Mouse (Mus musculus) liver, postnatal 0 days (tissue): Measurements from ENCODE around the gene Camk2n1. TPM values are rescaled to one million over a fixed set of nuclear protein-coding genes. Genes with fewer than 3 reads are reported as not detected.

Experiments
- ATAC-seq: fragments of 200-750 bp; cut with Nextera tagmentation; 2 replicates; pipeline ENCODE4 v1.8.0; 2017; ENCODE audit warnings: mild to moderate bottlenecking, moderate library complexity
- DNase-seq: peaks from one replicate; pipeline ENCODE4 v3.0.0-alpha.2; 2016
- H3K27ac ChIP-seq: fragments of 300-500 bp; sonication (generic); 2 replicates; pipeline ENCODE4 v1.5.1; 2014; ENCODE audit warnings: antibody characterized with exemption, moderate library complexity, mild to moderate bottlenecking, low read depth
- H3K27me3 ChIP-seq: fragments of 300-500 bp; sonication (generic); 2 replicates; pipeline ENCODE4 v1.6.1; 2014; ENCODE audit warnings: low read length, control low read depth, mixed read lengths; ENCODE audit not compliant: insufficient read depth
- H3K36me3 ChIP-seq: fragments of 300-500 bp; sonication (generic); replicated peaks from 2 replicates; pipeline ENCODE4 v1.6.1; 2014; ENCODE audit warnings: mild to moderate bottlenecking, control low read depth, low read length, moderate library complexity, mixed read lengths; ENCODE audit not compliant: insufficient read depth
- H3K4me1 ChIP-seq: fragments of 300-500 bp; sonication (generic); 2 replicates; pipeline ENCODE4 v1.6.1; 2014; ENCODE audit warnings: antibody characterized with exemption, mild to moderate bottlenecking, control low read depth; ENCODE audit not compliant: insufficient read depth
- H3K4me2 ChIP-seq: fragments of 300-500 bp; sonication (generic); 2 replicates; pipeline ENCODE4 v1.6.1; 2014; ENCODE audit warnings: low read depth, mild to moderate bottlenecking, low read length, moderate library complexity, mixed read lengths
- H3K4me3 ChIP-seq: fragments of 300-500 bp; sonication (generic); 2 replicates; pipeline ENCODE4 v1.5.1; 2014; ENCODE audit warnings: low read depth, low read length
- H3K9ac ChIP-seq: fragments of 300-500 bp; sonication (generic); replicated peaks from 2 replicates; pipeline ENCODE4 v1.6.1; 2014; ENCODE audit warnings: mild to moderate bottlenecking, moderate library complexity
- H3K9me3 ChIP-seq: fragments of 300-500 bp; sonication (generic); 2 replicates; pipeline ENCODE4 v1.6.1; 2016; ENCODE audit warnings: mild to moderate bottlenecking, control low read depth, low read length, mixed read lengths
- CTCF ChIP-seq: sonication (generic); IDR thresholded peaks from 2 replicates; pipeline ENCODE4 v1.5.1; 2016; ENCODE audit warnings: antibody characterized with exemption, low read depth
- EP300 ChIP-seq: IDR thresholded peaks from 2 replicates; pipeline ENCODE4 v1.6.1; 2016; ENCODE audit warnings: antibody characterized with exemption, low read depth, mild to moderate bottlenecking
- WGBS: fragments of 180-500 bp; shearing (Covaris S2); extraction: QIAGEN DNeasy Blood & Tissue Kit; methylation state at CpG from one replicate; pipeline ENCODE4 v1.1.7; 2014; ENCODE audit not compliant: insufficient replicate concordance; 5-methylcytosine and 5-hydroxymethylcytosine counted together
- polyA plus RNA-seq: library from polyadenylated mRNA; unstranded; fragments of >200 nt; fragmentation: Nextera tagmentation; extraction: Ambion mirVana; gene quantifications from 2 replicates; pipeline ENCODE4 v1.2.1, GENCODE M21; 2015

The Camk2n1 gene
- polyA plus RNA-seq, 1 experiment from 2014 or later: 5.5 TPM

- Histone ChIP-seq H3K4me1 (peaks cover 28% of the 10 kb centered on the region), H3K36me3 (no peaks in the 10 kb centered on the region), H3K27me3 (peaks cover 9% of the 10 kb centered on the region), H3K4me3 (peak overlapping the region; percentile 23), H3K27ac (peak overlapping the region; percentile 85), H3K4me2 (peak overlapping the region; percentile 65), H3K9me3 (no peaks in the 10 kb centered on the region), H3K9ac (no peak overlapping the region)
- DNase-seq (no peak), ATAC-seq (peak; percentile 56)
- TF ChIP-seq EP300: no peak
- peak; percentile 43; the same call in 1 of the 2 replicates for TF ChIP-seq CTCF
- WGBS: 3% methylated on average over 11 of the region's 11 CpGs
These were observed 9.1 kb downstream of the Camk2n1 start for GRCm38 (mm10) chr4:138462971-138463831.

DNA sequence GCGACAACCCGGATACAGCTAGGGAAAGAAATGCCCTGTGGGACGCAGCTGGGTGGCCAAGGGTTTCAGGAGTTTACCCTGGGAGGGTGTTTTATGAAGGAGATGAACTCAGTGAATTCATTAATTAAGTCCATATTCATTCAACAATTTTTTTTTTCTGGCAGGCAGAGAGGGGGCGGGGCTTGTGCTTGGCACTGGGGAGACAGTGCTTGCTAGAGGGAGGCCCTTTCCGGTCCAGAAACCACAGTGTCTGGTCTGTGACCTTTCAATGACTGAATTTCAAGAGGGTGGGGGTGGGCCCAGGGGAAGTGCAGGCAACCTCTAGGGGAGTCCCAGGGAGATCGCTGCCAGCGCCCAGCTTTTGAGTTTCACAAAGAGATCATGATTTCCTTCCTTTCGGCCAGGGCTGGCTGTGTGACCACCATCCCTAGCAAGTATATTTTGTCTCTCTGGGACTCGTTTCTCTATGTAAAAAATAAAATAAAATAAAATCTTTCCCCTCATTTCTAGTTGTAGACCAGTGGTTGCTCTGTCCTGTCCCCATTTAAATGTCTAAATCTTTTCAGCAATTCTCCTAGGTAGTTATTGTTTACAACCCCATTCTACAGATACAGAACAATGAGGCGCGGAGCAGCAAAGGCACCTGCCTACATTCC lies 9.8 kb downstream of the Camk2n1 start:
- no peaks in the 10 kb centered on the region for H3K9me3 ChIP-seq
- TF ChIP-seq EP300 (peak; percentile 20; the same call in 1 of the 2 replicates), CTCF (no peak)
- H3K9ac ChIP-seq: no peak overlapping the region
- H3K27me3 ChIP-seq: peaks cover 9% of the 10 kb centered on the region
- peaks cover 28% of the 10 kb centered on the region for H3K4me1 ChIP-seq
- H3K4me3 ChIP-seq: peak overlapping the region; percentile 23
- WGBS: 4% methylated on average over 11 of the region's 11 CpGs
- peak overlapping the region; percentile 85 for H3K27ac ChIP-seq
- ATAC-seq: peak; percentile 65
- peak; percentile 80 for DNase-seq
- H3K36me3 ChIP-seq: no peaks in the 10 kb centered on the region
- peak overlapping the region; percentile 65 for H3K4me2 ChIP-seq

- no peak overlapping the region for H3K9ac ChIP-seq
- H3K4me1 ChIP-seq: peaks cover 28% of the 10 kb centered on the region
- H3K9me3 ChIP-seq: no peaks in the 10 kb centered on the region
- peak overlapping the region; percentile 16; the same call in 1 of the 2 replicates for H3K4me3 ChIP-seq
- peak overlapping the region; percentile 85; the same call in 1 of the 2 replicates for H3K27ac ChIP-seq
- DNase-seq (peak; percentile 83), ATAC-seq (peak; percentile 62)
- peaks cover 9% of the 10 kb centered on the region for H3K27me3 ChIP-seq
- peak overlapping the region; percentile 65 for H3K4me2 ChIP-seq
- 2% methylated on average over 18 of the region's 22 CpGs for WGBS
- H3K36me3 ChIP-seq: no peaks in the 10 kb centered on the region
- TF ChIP-seq EP300 (no peak), CTCF (no peak)
These were observed 10.7 kb downstream of the Camk2n1 start for GRCm38 (mm10) chr4:138464667-138465353.

GRCm38 (mm10) chr4:138465446-138465845 lies 11.3 kb downstream of the Camk2n1 start:
- no peak for ATAC-seq
- H3K9me3 ChIP-seq: no peaks in the 10 kb centered on the region
- no peak overlapping the region for H3K9ac ChIP-seq
- H3K4me1 ChIP-seq: peaks cover 25% of the 10 kb centered on the region
- no peak for TF ChIP-seq EP300
- no peak for TF ChIP-seq CTCF
- H3K4me2 ChIP-seq: no peak overlapping the region
- no peak for DNase-seq
- H3K27me3 ChIP-seq: peaks cover 9% of the 10 kb centered on the region
- H3K27ac ChIP-seq: no peak overlapping the region
- H3K36me3 ChIP-seq: no peaks in the 10 kb centered on the region
- WGBS: 33% methylated on average over 8 of the region's 8 CpGs
- no peak overlapping the region for H3K4me3 ChIP-seq

GRCm38 (mm10) chr4:138466690-138467089 lies 12.6 kb downstream of the Camk2n1 start:
- DNase-seq (no peak), ATAC-seq (no peak)
- H3K9me3 ChIP-seq: no peaks in the 10 kb centered on the region
- H3K9ac ChIP-seq: no peak overlapping the region
- 61% methylated on average over 6 of the region's 6 CpGs for WGBS
- no peak overlapping the region for H3K4me2 ChIP-seq
- H3K36me3 ChIP-seq: no peaks in the 10 kb centered on the region
- H3K4me1 ChIP-seq: peaks cover 18% of the 10 kb centered on the region
- no peak overlapping the region for H3K27ac ChIP-seq
- TF ChIP-seq CTCF (peak; percentile 24; the same call in 1 of the 2 replicates), EP300 (no peak)
- no peak overlapping the region for H3K4me3 ChIP-seq
- peaks cover 9% of the 10 kb centered on the region for H3K27me3 ChIP-seq

- ATAC-seq (no peak), DNase-seq (no peak)
- WGBS: 69% methylated on average over 5 of the region's 5 CpGs
- no peaks in the 10 kb centered on the region for H3K9me3 ChIP-seq
- H3K36me3 ChIP-seq: no peaks in the 10 kb centered on the region
- H3K9ac ChIP-seq: no peak overlapping the region
- H3K4me3 ChIP-seq: no peak overlapping the region
- no peak overlapping the region for H3K27ac ChIP-seq
- H3K4me2 ChIP-seq: no peak overlapping the region
- peaks cover 9% of the 10 kb centered on the region for H3K27me3 ChIP-seq
- peaks cover 17% of the 10 kb centered on the region for H3K4me1 ChIP-seq
- TF ChIP-seq CTCF (no peak), EP300 (no peak)
These were observed 13.3 kb downstream of the Camk2n1 start for GRCm38 (mm10) chr4:138467451-138467850.
